Mouse (Mus musculus) heart, embryonic 11.5 days (tissue): ENCODE measurements at regions not wholly inside any gene's neighbourhood (a gene's known extent, or its start where the extent isn't known, plus 50 kb on each side); places are given as distances from the start of the nearest gene placed in this dataset.

ENCODE experiments used
- ATAC-seq: fragments of 200-750 bp; cut with Nextera tagmentation; replicated peaks from 2 replicates; pipeline ENCODE4 v1.8.0; 2017; ENCODE audit warnings: moderate library complexity; ENCODE audit not compliant: insufficient number of reproducible peaks, low FRiP score, low TSS enrichment
- H3K27ac ChIP-seq: fragments of 300-500 bp; sonication (generic); 2 replicates; pipeline ENCODE4 v1.5.1; 2014; ENCODE audit warnings: mild to moderate bottlenecking, low read depth, low read length
- H3K27me3 ChIP-seq: fragments of 300-500 bp; sonication (generic); 2 replicates; pipeline ENCODE4 v1.6.1; 2014; ENCODE audit warnings: mild to moderate bottlenecking, low read length, mixed read lengths; ENCODE audit not compliant: control insufficient read depth, insufficient read depth
- H3K36me3 ChIP-seq: fragments of 300-500 bp; sonication (generic); 2 replicates; pipeline ENCODE4 v1.6.1; 2014; ENCODE audit warnings: mild to moderate bottlenecking, low read length, moderate library complexity, mixed read lengths; ENCODE audit not compliant: control insufficient read depth, insufficient read depth
- H3K4me1 ChIP-seq: fragments of 300-500 bp; sonication (generic); 2 replicates; pipeline ENCODE4 v1.6.1; 2014; ENCODE audit warnings: low read length; ENCODE audit not compliant: control insufficient read depth, insufficient read depth
- H3K4me2 ChIP-seq: fragments of 300-500 bp; sonication (generic); 2 replicates; pipeline ENCODE4 v1.6.1; 2014; ENCODE audit warnings: mild to moderate bottlenecking, moderate library complexity
- H3K4me3 ChIP-seq: fragments of 300-500 bp; sonication (generic); 2 replicates; pipeline ENCODE4 v1.5.1; 2014; ENCODE audit warnings: low read depth, low read length
- H3K9ac ChIP-seq: fragments of 300-500 bp; sonication (generic); 2 replicates; pipeline ENCODE4 v1.6.1; 2014; ENCODE audit warnings: mild to moderate bottlenecking, low read depth, low read length, moderate library complexity
- H3K9me3 ChIP-seq: fragments of 300-500 bp; sonication (generic); replicated peaks from 2 replicates; pipeline ENCODE4 v1.6.1; 2016; ENCODE audit warnings: low read length; ENCODE audit not compliant: control insufficient read depth
- WGBS: fragments of 180-500 bp; shearing (Covaris S2); extraction: QIAGEN DNeasy Blood & Tissue Kit; methylation state at CpG from one replicate; pipeline ENCODE4 v1.1.7; 2014; ENCODE audit not compliant: insufficient replicate concordance; 5-methylcytosine and 5-hydroxymethylcytosine counted together

DNA sequence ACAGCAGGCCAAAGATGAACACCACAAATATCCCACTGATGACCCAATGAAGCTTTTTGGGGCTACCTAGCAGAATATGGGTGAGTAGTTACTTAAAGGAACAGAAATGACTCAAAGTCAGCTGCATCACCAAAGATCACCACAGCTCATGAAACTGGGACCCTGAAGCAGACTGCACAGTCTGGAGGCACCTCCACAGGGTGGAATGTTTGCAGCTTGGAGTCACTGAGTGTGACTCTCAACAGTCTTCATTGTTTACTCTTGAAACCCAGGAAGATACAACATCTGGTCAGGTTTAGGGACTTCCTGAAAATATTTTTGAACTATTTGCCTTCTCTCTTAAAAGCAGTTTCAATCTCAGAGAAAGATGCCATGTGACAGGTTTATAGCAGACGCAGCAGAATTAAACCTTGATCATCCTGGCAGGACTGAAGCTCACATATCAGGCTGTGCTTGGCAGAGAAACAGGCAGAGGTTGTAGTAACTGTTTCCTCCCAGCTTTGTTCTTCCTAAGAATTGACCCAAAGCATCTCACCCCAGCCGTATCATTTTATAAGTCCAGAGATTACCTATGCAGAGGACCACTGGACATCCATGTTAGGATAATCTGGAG is 944.1 kb upstream of the Adgrl4 start:
- Histone ChIP-seq H3K9ac (no peak overlapping the region), H3K4me2 (no peak overlapping the region), H3K27me3 (no peaks in the 10 kb centered on the region), H3K4me1 (no peaks in the 10 kb centered on the region), H3K4me3 (no peak overlapping the region), H3K9me3 (no peaks in the 10 kb centered on the region), H3K36me3 (no peaks in the 10 kb centered on the region), H3K27ac (no peak overlapping the region)
- 83% methylated on average over 2 of the region's 2 CpGs for WGBS
- ATAC-seq, result no peak

DNA sequence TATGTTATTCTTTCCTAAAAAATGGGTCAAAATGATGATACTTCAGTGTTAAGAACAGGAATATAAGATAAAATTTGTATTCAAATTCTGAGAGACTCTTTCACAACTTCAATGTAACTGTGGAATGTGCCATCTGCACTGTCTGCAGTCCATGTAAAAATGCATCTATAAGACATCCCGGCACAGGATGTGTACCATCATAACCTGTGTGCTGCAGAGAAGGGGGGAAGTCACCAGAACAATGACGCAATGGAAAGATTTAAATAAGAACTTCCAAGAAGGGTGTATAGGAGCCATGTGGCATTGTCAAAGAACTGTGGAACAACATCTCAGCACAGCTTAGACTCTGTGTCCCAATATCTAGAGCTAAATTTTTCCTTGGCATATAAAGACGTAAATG is 906.7 kb upstream of the Adgrl4 start:
- WGBS, result 80% methylated on average over 3 of the region's 3 CpGs
- Histone ChIP-seq H3K9me3 (no peaks in the 10 kb centered on the region), H3K4me1 (no peaks in the 10 kb centered on the region), H3K27me3 (no peaks in the 10 kb centered on the region), H3K4me2 (no peak overlapping the region), H3K9ac (no peak overlapping the region), H3K36me3 (no peaks in the 10 kb centered on the region), H3K27ac (no peak overlapping the region), H3K4me3 (no peak overlapping the region)
- ATAC-seq, result no peak

DNA sequence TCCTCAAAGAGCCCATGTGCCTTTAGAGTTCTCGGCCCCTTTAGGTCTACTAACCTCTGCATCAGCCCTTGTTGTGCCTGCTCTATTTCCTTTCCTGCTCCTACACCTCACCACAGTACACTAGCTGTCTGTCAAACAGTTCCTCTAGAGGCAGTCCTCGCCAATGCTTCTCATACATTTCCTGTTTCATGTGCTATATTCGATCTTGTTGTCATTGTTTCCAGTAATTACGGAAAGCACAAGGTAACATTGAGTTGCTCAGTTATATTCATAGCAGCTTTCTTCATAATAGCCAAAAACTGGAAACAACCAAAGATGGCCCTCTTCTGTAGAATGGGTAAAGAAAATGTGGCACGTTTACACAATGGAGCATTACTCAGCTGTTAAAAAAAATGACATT is 894.6 kb upstream of the Adgrl4 start:
- Histone ChIP-seq H3K4me3 (no peak overlapping the region), H3K4me2 (no peak overlapping the region), H3K9ac (no peak overlapping the region), H3K36me3 (no peaks in the 10 kb centered on the region), H3K27ac (no peak overlapping the region), H3K4me1 (no peaks in the 10 kb centered on the region), H3K9me3 (no peaks in the 10 kb centered on the region), H3K27me3 (no peaks in the 10 kb centered on the region)
- 71% methylated on average over 5 of the region's 5 CpGs for WGBS
- ATAC-seq, result no peak

DNA sequence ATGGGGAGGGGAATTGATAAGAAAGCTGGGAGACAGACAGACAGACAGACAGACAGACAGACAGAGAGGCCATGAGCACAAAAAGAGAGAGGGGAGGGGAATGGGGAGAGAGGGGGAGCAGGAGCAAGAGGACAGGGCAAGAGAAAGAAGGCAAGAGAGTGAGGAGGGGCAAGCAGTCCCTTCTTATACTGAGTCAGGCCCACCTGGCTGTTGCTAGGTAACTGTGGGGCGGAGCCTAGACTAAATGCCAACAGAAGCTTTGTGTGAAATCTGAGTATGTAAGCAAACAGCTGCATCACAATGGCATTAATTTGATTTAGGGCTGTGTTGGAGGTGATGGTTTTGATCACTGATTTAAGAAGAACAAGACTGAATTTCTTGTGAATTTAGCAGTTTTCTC is 849.2 kb upstream of the Adgrl4 start:
- H3K4me3 ChIP-seq, result no peak overlapping the region
- WGBS, result 32% methylated on average over 1 of the region's 1 CpGs
- no peak overlapping the region for H3K9ac ChIP-seq
- no peak overlapping the region for H3K27ac ChIP-seq
- no peak for ATAC-seq
- H3K4me2 ChIP-seq, result no peak overlapping the region
- H3K9me3 ChIP-seq, result no peaks in the 10 kb centered on the region
- no peaks in the 10 kb centered on the region for H3K36me3 ChIP-seq
- H3K27me3 ChIP-seq, result no peaks in the 10 kb centered on the region
- no peaks in the 10 kb centered on the region for H3K4me1 ChIP-seq

DNA sequence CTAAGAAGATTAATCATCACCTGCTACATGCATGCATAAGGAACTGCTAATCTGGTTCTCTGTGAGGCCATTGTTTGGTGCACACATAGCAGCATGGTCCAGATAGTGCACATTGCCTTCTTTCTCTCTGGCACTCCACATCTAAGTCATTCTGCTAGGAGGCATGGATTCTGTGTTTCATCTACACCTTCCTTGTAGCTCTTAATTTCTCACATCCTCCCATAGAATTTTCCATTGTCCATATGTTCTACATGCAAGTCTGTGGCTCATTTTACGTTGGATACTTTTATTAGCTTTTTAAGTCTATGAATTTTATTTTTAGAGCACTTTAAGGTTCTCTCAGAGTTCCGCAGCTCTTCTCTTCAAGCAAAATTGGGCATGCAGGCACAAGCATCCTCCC is 846.7 kb upstream of the Adgrl4 start:
- Histone ChIP-seq H3K9me3 (no peaks in the 10 kb centered on the region), H3K4me3 (no peak overlapping the region), H3K36me3 (no peaks in the 10 kb centered on the region), H3K4me2 (no peak overlapping the region), H3K9ac (no peak overlapping the region), H3K27ac (no peak overlapping the region), H3K27me3 (no peaks in the 10 kb centered on the region), H3K4me1 (no peaks in the 10 kb centered on the region)
- 78% methylated on average over 2 of the region's 2 CpGs for WGBS
- no peak for ATAC-seq

DNA sequence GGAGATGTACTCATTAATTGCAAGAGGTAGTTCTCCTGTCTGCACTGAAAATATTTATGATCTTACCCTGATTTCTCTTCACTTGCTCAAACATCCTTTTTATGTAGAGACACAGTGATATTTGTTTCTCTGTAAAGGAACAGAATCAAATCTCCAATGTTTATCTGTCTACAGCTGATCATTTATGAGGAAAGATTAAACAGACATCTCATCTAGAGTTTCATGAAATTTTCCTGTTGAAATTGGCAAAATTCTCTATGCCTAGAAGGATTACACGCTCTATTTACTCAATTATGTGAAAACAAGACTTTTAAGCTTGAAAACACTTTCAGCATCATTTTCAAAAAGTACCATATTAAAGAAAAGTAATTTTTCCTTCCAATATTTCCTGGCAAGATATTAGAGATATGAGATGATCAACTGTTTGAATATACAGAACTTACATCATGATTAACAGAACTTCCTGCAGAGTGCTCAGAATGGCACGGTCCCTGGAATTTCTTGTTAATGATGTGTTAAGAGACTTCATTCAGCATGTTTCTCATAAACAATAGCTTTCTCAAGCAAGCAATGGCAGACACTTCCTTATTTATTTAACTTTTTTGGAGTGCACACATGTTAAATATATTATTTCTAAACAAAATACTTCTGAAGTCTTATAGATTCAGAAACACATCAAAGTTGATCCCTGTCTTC is 834.1 kb upstream of the Adgrl4 start:
- WGBS, result 70% methylated on average over 2 of the region's 2 CpGs
- no peak overlapping the region for H3K9ac ChIP-seq
- no peak for ATAC-seq
- H3K36me3 ChIP-seq, result no peaks in the 10 kb centered on the region
- no peak overlapping the region for H3K4me3 ChIP-seq
- H3K4me2 ChIP-seq, result no peak overlapping the region
- H3K27ac ChIP-seq, result no peak overlapping the region
- H3K27me3 ChIP-seq, result no peaks in the 10 kb centered on the region
- no peaks in the 10 kb centered on the region for H3K9me3 ChIP-seq
- H3K4me1 ChIP-seq, result no peaks in the 10 kb centered on the region

DNA sequence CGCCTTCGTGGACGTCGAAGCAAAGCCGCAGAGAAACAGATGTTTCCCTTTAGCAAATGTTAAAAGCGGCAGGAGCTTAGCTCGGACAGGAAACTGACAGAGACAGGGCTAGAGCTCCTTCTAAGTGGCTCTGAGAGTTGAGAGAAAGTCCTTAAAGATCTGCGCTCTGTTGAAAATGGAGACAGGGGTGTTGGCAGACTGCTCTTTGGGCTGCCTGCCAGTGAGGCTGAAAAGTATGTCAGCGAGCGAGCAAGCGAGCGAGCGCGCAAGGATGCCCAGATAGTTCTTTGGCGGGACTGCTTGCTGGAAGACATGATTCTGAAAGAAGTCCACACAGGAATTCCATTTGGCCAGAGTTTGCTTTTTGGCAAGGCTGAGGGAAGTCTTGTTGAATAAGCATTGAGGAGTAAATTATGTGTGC is 827.0 kb upstream of the Adgrl4 start:
- Histone ChIP-seq H3K4me2 (peak overlapping the region; percentile 45), H3K27ac (no peak overlapping the region; the same call in 1 of the 2 replicates), H3K9ac (no peak overlapping the region), H3K4me1 (no peaks in the 10 kb centered on the region), H3K9me3 (no peaks in the 10 kb centered on the region), H3K4me3 (peak overlapping the region; percentile 18; the same call in 1 of the 2 replicates), H3K27me3 (no peaks in the 10 kb centered on the region), H3K36me3 (no peaks in the 10 kb centered on the region)
- ATAC-seq, result peak; percentile 68; the same call in 1 of the 2 replicates
- 45% methylated on average over 15 of the region's 15 CpGs for WGBS

DNA sequence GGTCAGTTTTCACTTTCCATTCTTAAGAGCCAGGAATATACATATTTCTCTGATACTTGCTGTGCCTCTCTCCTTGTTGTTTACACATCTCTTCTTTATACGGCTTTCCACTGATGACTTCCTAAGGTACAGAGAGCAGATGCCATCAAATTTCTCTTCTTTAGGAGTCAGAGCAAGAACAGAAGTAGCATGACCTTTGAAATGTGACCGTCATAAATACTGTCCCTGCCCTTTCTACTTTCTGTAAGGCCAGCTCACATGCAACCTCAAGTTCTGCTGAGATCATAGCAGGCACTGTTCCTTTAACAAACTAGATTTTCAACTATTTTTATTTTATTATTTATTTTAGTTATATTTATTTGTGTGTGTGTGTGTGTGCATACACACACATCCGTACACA is 800.1 kb upstream of the Adgrl4 start:
- H3K4me3 ChIP-seq, result no peak overlapping the region
- H3K36me3 ChIP-seq, result no peaks in the 10 kb centered on the region
- H3K9me3 ChIP-seq, result no peaks in the 10 kb centered on the region
- WGBS, result 84% methylated on average over 3 of the region's 3 CpGs
- no peak for ATAC-seq
- H3K4me2 ChIP-seq, result no peak overlapping the region
- H3K4me1 ChIP-seq, result no peaks in the 10 kb centered on the region
- no peaks in the 10 kb centered on the region for H3K27me3 ChIP-seq
- no peak overlapping the region for H3K27ac ChIP-seq
- no peak overlapping the region for H3K9ac ChIP-seq
